Mouse (Mus musculus) hindbrain, embryonic 15.5 days (tissue): ENCODE measurements around the gene Nat8f2. TPM values are rescaled to one million over a fixed set of nuclear protein-coding genes. Genes with fewer than 3 reads are reported as not detected.
"Not testable (repeated sequence)": the region's sequence is repeated elsewhere in the genome, so short reads cannot be mapped to it uniquely, and the experiment has no call there.

Experiments
- ATAC-seq: fragments of 200-750 bp; cut with Nextera tagmentation; 2 replicates; pipeline ENCODE4 v1.8.0; 2017; ENCODE audit warnings: low read depth, moderate number of reproducible peaks, moderate TSS enrichment; ENCODE audit not compliant: low FRiP score
- H3K27ac ChIP-seq: fragments of 300-500 bp; sonication (generic); replicated peaks from 2 replicates; pipeline ENCODE4 v1.5.1; 2015; ENCODE audit warnings: mild to moderate bottlenecking, inconsistent platforms
- H3K27me3 ChIP-seq: fragments of 300-500 bp; sonication (generic); 2 replicates; pipeline ENCODE4 v1.6.1; 2015; ENCODE audit warnings: control low read depth, inconsistent platforms
- H3K36me3 ChIP-seq: fragments of 300-500 bp; sonication (generic); 2 replicates; pipeline ENCODE4 v1.6.1; 2015; ENCODE audit warnings: control low read depth, inconsistent platforms
- H3K4me1 ChIP-seq: fragments of 300-500 bp; sonication (generic); replicated peaks from 2 replicates; pipeline ENCODE4 v1.6.1; 2015; ENCODE audit warnings: control low read depth, inconsistent platforms
- H3K4me2 ChIP-seq: fragments of 300-500 bp; sonication (generic); 2 replicates; pipeline ENCODE4 v1.6.1; 2015; ENCODE audit warnings: moderate library complexity, mild to moderate bottlenecking, inconsistent platforms
- H3K4me3 ChIP-seq: fragments of 300-500 bp; sonication (generic); 2 replicates; pipeline ENCODE4 v1.5.1; 2015; ENCODE audit warnings: mild to moderate bottlenecking, inconsistent platforms
- H3K9ac ChIP-seq: fragments of 300-500 bp; sonication (generic); 2 replicates; pipeline ENCODE4 v1.6.1; 2015; ENCODE audit warnings: inconsistent platforms
- H3K9me3 ChIP-seq: fragments of 300-500 bp; sonication (generic); 2 replicates; pipeline ENCODE4 v1.6.1; 2016; ENCODE audit warnings: control low read depth, inconsistent platforms
- WGBS: fragments of 180-500 bp; shearing (Covaris S2); methylation state at CpG from one replicate; pipeline ENCODE4 v1.1.7; 2015; 5-methylcytosine and 5-hydroxymethylcytosine counted together
- polyA plus RNA-seq: library from polyadenylated mRNA; unstranded; fragments of >200 nt; fragmentation: Nextera tagmentation; extraction: Ambion mirVana; gene quantifications from 2 replicates; pipeline ENCODE4 v1.2.1, GENCODE M21; 2015

Nat8f2 gene
- polyA plus RNA-seq, 1 experiment from 2014 or later: not detected

- not testable (repeated sequence) for H3K9me3 ChIP-seq, H3K27me3 ChIP-seq, H3K4me2 ChIP-seq
Observed at GRCm38 (mm10) chr6:85836827-85837226, 32.1 kb downstream of the Nat8f2 start.

GRCm38 (mm10) chr6:85836098-85836497, 32.9 kb downstream of the Nat8f2 start:
- not testable (repeated sequence) for H3K4me3 ChIP-seq, H3K4me1 ChIP-seq, H3K27me3 ChIP-seq, ATAC-seq, H3K9ac ChIP-seq, H3K36me3 ChIP-seq, H3K27ac ChIP-seq, H3K9me3 ChIP-seq, H3K4me2 ChIP-seq
- WGBS: 81% methylated on average over 5 of the region's 5 CpGs

More at GRCm38 (mm10) chr6:85836827-85837226, 32.1 kb downstream of the Nat8f2 start:
- H3K36me3 ChIP-seq, H3K4me3 ChIP-seq, H3K9ac ChIP-seq, H3K27ac ChIP-seq, ATAC-seq, H3K4me1 ChIP-seq: not testable (repeated sequence)
- WGBS: 24% methylated on average over 8 of the region's 9 CpGs

- not testable (repeated sequence) for H3K9ac ChIP-seq, H3K36me3 ChIP-seq, H3K4me3 ChIP-seq, H3K9me3 ChIP-seq, ATAC-seq, H3K27ac ChIP-seq, H3K4me1 ChIP-seq, H3K4me2 ChIP-seq, H3K27me3 ChIP-seq
- WGBS: 77% methylated on average over 1 of the region's 2 CpGs
Observed at GRCm38 (mm10) chr6:85835104-85835503, 33.9 kb downstream of the Nat8f2 start.

GRCm38 (mm10) chr6:85834504-85835100, 34.4 kb downstream of the Nat8f2 start:
- not testable (repeated sequence) for H3K27me3 ChIP-seq, H3K4me1 ChIP-seq, H3K9ac ChIP-seq, H3K4me2 ChIP-seq, H3K9me3 ChIP-seq, H3K27ac ChIP-seq, ATAC-seq, H3K36me3 ChIP-seq, H3K4me3 ChIP-seq

GRCm38 (mm10) chr6:85831796-85832321, 37.1 kb downstream of the Nat8f2 start, which contains the start of gene Nat8:
Nat8 (minus strand) TSS chr6:85832082.
- H3K36me3 ChIP-seq: no peaks in the 10 kb centered on the region
- H3K4me3 ChIP-seq: no peak within 1 kb of the TSS
- H3K27me3 ChIP-seq: no peaks in the 10 kb centered on the region
- ATAC-seq: no peak
- 73% methylated on average over 7 of the region's 7 CpGs for WGBS
- no peaks in the 10 kb centered on the region for H3K4me1 ChIP-seq
- H3K27ac ChIP-seq: no peak within 1 kb of the TSS
- H3K9ac ChIP-seq: no peak within 1 kb of the TSS
- no peak within 1 kb of the TSS for H3K4me2 ChIP-seq
- no peaks in the 10 kb centered on the region for H3K9me3 ChIP-seq

- WGBS: 87% methylated on average over 1 of the region's 1 CpGs
- H3K4me2 ChIP-seq: no peak overlapping the region
- no peaks in the 10 kb centered on the region for H3K27me3 ChIP-seq
- no peak overlapping the region for H3K4me3 ChIP-seq
- H3K27ac ChIP-seq: no peak overlapping the region
- H3K9me3 ChIP-seq: no peaks in the 10 kb centered on the region
- no peaks in the 10 kb centered on the region for H3K4me1 ChIP-seq
- H3K9ac ChIP-seq: no peak overlapping the region
- ATAC-seq: no peak
- no peaks in the 10 kb centered on the region for H3K36me3 ChIP-seq
Observed at GRCm38 (mm10) chr6:85829462-85829861, 39.5 kb downstream of the Nat8f2 start.

- no peaks in the 10 kb centered on the region for H3K36me3 ChIP-seq
- no peak overlapping the region for H3K27ac ChIP-seq
- no peak overlapping the region for H3K4me2 ChIP-seq
- H3K4me3 ChIP-seq: no peak overlapping the region
- no peak for ATAC-seq
- no peaks in the 10 kb centered on the region for H3K4me1 ChIP-seq
- 89% methylated on average over 2 of the region's 2 CpGs for WGBS
- H3K9me3 ChIP-seq: no peaks in the 10 kb centered on the region
- H3K9ac ChIP-seq: no peak overlapping the region
- H3K27me3 ChIP-seq: no peaks in the 10 kb centered on the region
Observed at GRCm38 (mm10) chr6:85825886-85826285, 43.1 kb downstream of the Nat8f2 start.

- ATAC-seq: no peak
- H3K36me3 ChIP-seq: no peaks in the 10 kb centered on the region
- H3K27ac ChIP-seq: no peak overlapping the region
- H3K9me3 ChIP-seq: no peaks in the 10 kb centered on the region
- no peak overlapping the region for H3K4me3 ChIP-seq
- 88% methylated on average over 1 of the region's 1 CpGs for WGBS
- H3K4me2 ChIP-seq: no peak overlapping the region
- no peaks in the 10 kb centered on the region for H3K4me1 ChIP-seq
- H3K27me3 ChIP-seq: no peaks in the 10 kb centered on the region
- H3K9ac ChIP-seq: no peak overlapping the region
Observed at GRCm38 (mm10) chr6:85823382-85824090, 45.4 kb downstream of the Nat8f2 start.

GRCm38 (mm10) chr6:85822286-85822685, 46.7 kb downstream of the Nat8f2 start:
- Histone ChIP-seq H3K27ac (no peak overlapping the region), H3K9me3 (no peaks in the 10 kb centered on the region), H3K4me1 (no peaks in the 10 kb centered on the region), H3K9ac (no peak overlapping the region), H3K4me3 (no peak overlapping the region), H3K27me3 (no peaks in the 10 kb centered on the region), H3K4me2 (no peak overlapping the region), H3K36me3 (no peaks in the 10 kb centered on the region)
- no peak for ATAC-seq
- 88% methylated on average over 4 of the region's 4 CpGs for WGBS

GRCm38 (mm10) chr6:85820837-85821236, 48.1 kb downstream of the Nat8f2 start, which contains the start of the genes Nat8f6 and Nat8f5:
Nat8f6 (minus strand) TSS chr6:85820954.
Nat8f5 (minus strand) TSS chr6:85820972.
- ATAC-seq: no peak
- Histone ChIP-seq H3K4me2 (no peak within 1 kb of the TSS), H3K27me3 (no peaks in the 10 kb centered on the region), H3K27ac (no peak within 1 kb of the TSS), H3K9ac (no peak within 1 kb of the TSS), H3K9me3 (no peaks in the 10 kb centered on the region), H3K4me1 (no peaks in the 10 kb centered on the region), H3K36me3 (no peaks in the 10 kb centered on the region), H3K4me3 (no peak within 1 kb of the TSS)
- WGBS: 91% methylated on average over 5 of the region's 5 CpGs

GRCm38 (mm10) chr6:85818338-85818737, 50.6 kb downstream of the Nat8f2 start:
- H3K4me1 ChIP-seq: no peaks in the 10 kb centered on the region
- no peaks in the 10 kb centered on the region for H3K36me3 ChIP-seq
- no peak for ATAC-seq
- H3K27ac ChIP-seq: no peak overlapping the region
- 40% methylated on average over 1 of the region's 1 CpGs for WGBS
- H3K9me3 ChIP-seq: no peaks in the 10 kb centered on the region
- H3K4me3 ChIP-seq: no peak overlapping the region
- H3K4me2 ChIP-seq: no peak overlapping the region
- H3K27me3 ChIP-seq: no peaks in the 10 kb centered on the region
- H3K9ac ChIP-seq: no peak overlapping the region
